ENCODE assay signal across 26 mouse cellular contexts in the genomic region with DNA sequence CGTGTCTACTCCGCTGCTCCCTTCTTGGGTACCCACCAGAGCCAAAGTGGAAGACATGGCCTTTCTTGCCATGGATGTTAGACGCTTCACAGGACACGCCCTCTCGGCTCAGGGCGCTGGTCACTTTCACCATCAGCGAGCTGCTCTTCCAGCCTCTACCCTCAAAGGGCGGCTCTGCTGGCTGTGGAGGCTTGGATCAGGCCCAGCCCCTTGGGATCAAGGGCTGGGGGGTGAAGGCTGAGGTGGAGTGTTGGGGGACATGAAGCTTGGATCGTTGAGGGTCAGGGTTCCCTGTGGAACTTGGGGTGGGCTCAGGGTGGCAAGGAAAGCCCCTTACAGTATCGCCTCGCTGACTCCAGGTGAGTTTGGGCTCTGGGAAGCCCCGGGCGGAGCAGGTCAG. TPM values are rescaled to one million over a fixed set of nuclear protein-coding genes. Genes with fewer than 3 reads are reported as not detected.
DNase-seq lines count a peak whose midpoint lies in the region; ATAC-seq and TF ChIP-seq lines count a peak whose summit lies in the region.
"Had no signal": no experiment of that assay in that cellular context is flagged by ENCODE, and none has a peak within 500 bp of the region (broad histone marks: within the 10 kb centered on the region; RNA-seq: fewer than 3 reads in every experiment).

No protein-coding gene starts in this region.

- intact Hi-C loops in gastrocnemius, adult 2 months (cut with DNase I): no loop called here
- intact Hi-C loops in heart, postnatal 36 days (cut with DNase I): loop anchor here (1.0 kb wide), 1 partner anchor 10 kb away; no protein-coding TSS in a partner anchor
- intact Hi-C loops in heart, adult 2 months (cut with DNase I): no loop called here

- no peak for DNase-seq in gastrocnemius, adult 2 months
- DNase-seq in gastrocnemius, postnatal 10 days: no peak
- DNase-seq in heart, embryonic 10.5 days (ENCODE audit: low spot score): no peak
- no peak for DNase-seq in heart, postnatal 36 days
- no peak for DNase-seq in heart, adult 2 months
- DNase-seq in hindbrain, embryonic 14.5 days (ENCODE audit: low spot score): no peak
- DNase-seq: adrenal gland, adult 8-10 months; adrenal gland, postnatal 14 days; adrenal gland, postnatal 36 days; B cell, adult 2 months; cerebellum, adult 11-12 months; cerebellum, adult 2 months; cerebellum, adult 9-10 months; cerebellum, postnatal 10 days; cerebellum, postnatal 25 days had no signal

- H3K4me2 ChIP-seq in heart, embryonic 13.5 days: no peak overlapping the region
- no peak overlapping the region for H3K4me2 ChIP-seq in hindbrain, embryonic 14.5 days (replicated peaks)
- H3K4me2 ChIP-seq: embryonic facial prominence, embryonic 12.5 days; forebrain, embryonic 13.5 days; forebrain, embryonic 15.5 days had no signal

- ATAC-seq in heart, embryonic 13.5 days (ENCODE audit: extremely low read depth, insufficient number of reproducible peaks, low FRiP score, low TSS enrichment): no peak
- no peak for ATAC-seq in hindbrain, embryonic 14.5 days (ENCODE audit: low FRiP score)
- ATAC-seq: activated CD4-positive, CD25-positive, alpha-beta regulatory T cell, adult 4 months; CD4-positive, CD25-positive, alpha-beta regulatory T cell, adult 4 months; forebrain, embryonic 13.5 days; forebrain, embryonic 15.5 days; Patski had no signal

- H3K79me2 ChIP-seq in heart, adult 2 months (replicated peaks; ENCODE audit: control insufficient read depth, insufficient read depth, low read length): no peaks in the 10 kb centered on the region

- 85% methylated on average over 13 of the region's 13 CpGs for WGBS in heart, embryonic 10.5 days
- WGBS in heart, embryonic 13.5 days: 79% methylated on average over 13 of the region's 13 CpGs
- WGBS in heart, adult 2 months: 85% methylated on average over 13 of the region's 13 CpGs
- 89% methylated on average over 13 of the region's 13 CpGs for WGBS in hindbrain, embryonic 14.5 days

- no peak overlapping the region for H3K9ac ChIP-seq in heart, embryonic 13.5 days
- H3K9ac ChIP-seq in heart, adult 2 months (ENCODE audit: low read depth, low read length): no peak overlapping the region
- H3K9ac ChIP-seq in hindbrain, embryonic 14.5 days: no peak overlapping the region
- H3K9ac ChIP-seq: embryonic facial prominence, embryonic 12.5 days; forebrain, embryonic 13.5 days; forebrain, embryonic 15.5 days had no signal

- TF ChIP-seq CTCF in gastrocnemius, adult 2 months (IDR thresholded peaks at IDR 0.05): no peak
- TF ChIP-seq CTCF in heart, adult 2 months (IDR thresholded peaks at IDR 0.05): no peak
- no peak for TF ChIP-seq CTCF in E14TG2a.4 (conservative IDR thresholded peaks at IDR 0.05; ENCODE audit: low read length)

- H3K4me3 ChIP-seq in gastrocnemius, adult 2 months: no peak overlapping the region
- no peak overlapping the region for H3K4me3 ChIP-seq in heart, embryonic 10.5 days
- no peak overlapping the region for H3K4me3 ChIP-seq in heart, embryonic 13.5 days
- H3K4me3 ChIP-seq in heart, adult 2 months: no peak overlapping the region
- H3K4me3 ChIP-seq in E14TG2a.4 (replicated peaks; ENCODE audit: low read length): peak overlapping the region; percentile 61
- H3K4me3 ChIP-seq in hindbrain, embryonic 14.5 days (replicated peaks; ENCODE audit: low read length): no peak overlapping the region
- H3K4me3 ChIP-seq: embryonic facial prominence, embryonic 10.5 days; embryonic facial prominence, embryonic 12.5 days; forebrain, embryonic 13.5 days; forebrain, embryonic 15.5 days had no signal

- no peaks in the 10 kb centered on the region for H3K9me3 ChIP-seq in heart, embryonic 10.5 days
- no peaks in the 10 kb centered on the region for H3K9me3 ChIP-seq in heart, embryonic 13.5 days
- peaks cover 9% of the 10 kb centered on the region; the same call in 1 of the 2 replicates for H3K9me3 ChIP-seq in E14TG2a.4 (ENCODE audit: low read length)
- H3K9me3 ChIP-seq in hindbrain, embryonic 14.5 days (ENCODE audit: control insufficient read depth, low read length): no peaks in the 10 kb centered on the region
- H3K9me3 ChIP-seq: embryonic facial prominence, embryonic 10.5 days; embryonic facial prominence, embryonic 12.5 days; forebrain, embryonic 13.5 days; forebrain, embryonic 15.5 days had no signal

- no peaks in the 10 kb centered on the region for H3K27me3 ChIP-seq in heart, embryonic 10.5 days (ENCODE audit: insufficient read depth, poor library complexity, severe bottlenecking)
- no peaks in the 10 kb centered on the region for H3K27me3 ChIP-seq in heart, embryonic 13.5 days (replicated peaks)
- no peaks in the 10 kb centered on the region for H3K27me3 ChIP-seq in heart, adult 2 months (ENCODE audit: control insufficient read depth, insufficient read depth, low read length)
- no peaks in the 10 kb centered on the region for H3K27me3 ChIP-seq in E14TG2a.4 (ENCODE audit: insufficient read depth, low read length)
- H3K27me3 ChIP-seq in hindbrain, embryonic 14.5 days (ENCODE audit: control insufficient read depth, insufficient read depth, low read length): no peaks in the 10 kb centered on the region
- H3K27me3 ChIP-seq: embryonic facial prominence, embryonic 12.5 days; forebrain, embryonic 13.5 days; forebrain, embryonic 15.5 days; Patski had no signal

- no peak for TF ChIP-seq POLR2A in heart, adult 2 months (IDR thresholded peaks at IDR 0.05; ENCODE audit: insufficient read depth, low read depth, low read length)

- peaks cover 43% of the 10 kb centered on the region for H3K4me1 ChIP-seq in heart, embryonic 10.5 days
- peaks cover 76% of the 10 kb centered on the region for H3K4me1 ChIP-seq in heart, embryonic 13.5 days
- peaks cover 22% of the 10 kb centered on the region for H3K4me1 ChIP-seq in heart, adult 2 months (ENCODE audit: control insufficient read depth, insufficient read depth, low read length)
- H3K4me1 ChIP-seq in E14TG2a.4 (replicated peaks; ENCODE audit: low read depth, low read length): peaks cover 66% of the 10 kb centered on the region
- no peaks in the 10 kb centered on the region for H3K4me1 ChIP-seq in hindbrain, embryonic 14.5 days (replicated peaks; ENCODE audit: control insufficient read depth, insufficient read depth, low read length)
- H3K4me1 ChIP-seq: embryonic facial prominence, embryonic 10.5 days; embryonic facial prominence, embryonic 12.5 days; forebrain, embryonic 13.5 days; forebrain, embryonic 15.5 days had no signal

- no peak for TF ChIP-seq EP300 in heart, adult 2 months (IDR thresholded peaks at IDR 0.05; ENCODE audit: insufficient read depth, low read depth, low read length)

- peaks cover 54% of the 10 kb centered on the region for H3K36me3 ChIP-seq in heart, embryonic 10.5 days
- H3K36me3 ChIP-seq in heart, embryonic 13.5 days: peaks cover 59% of the 10 kb centered on the region
- H3K36me3 ChIP-seq in heart, adult 2 months (ENCODE audit: control insufficient read depth, insufficient read depth, low read length): peaks cover 20% of the 10 kb centered on the region
- peaks cover 63% of the 10 kb centered on the region for H3K36me3 ChIP-seq in E14TG2a.4 (ENCODE audit: insufficient read depth, low read length)
- H3K36me3 ChIP-seq in hindbrain, embryonic 14.5 days (replicated peaks; ENCODE audit: control insufficient read depth, insufficient read depth): no peaks in the 10 kb centered on the region; the same call in 1 of the 2 replicates
- H3K36me3 ChIP-seq: forebrain, embryonic 15.5 days; G1E had no signal

- H3K27ac ChIP-seq in gastrocnemius, adult 2 months: peak overlapping the region; percentile 54
- 0 out of 2 replicates have a peak overlapping the region, but pooled peaks have one; percentile 49 for H3K27ac ChIP-seq in heart, embryonic 10.5 days
- H3K27ac ChIP-seq in heart, embryonic 13.5 days (replicated peaks): 0 out of 2 replicates have a peak overlapping the region, but pooled peaks have one; percentile 0
- H3K27ac ChIP-seq in heart, adult 2 months: no peak overlapping the region
- no peak overlapping the region for H3K27ac ChIP-seq in hindbrain, embryonic 14.5 days
- H3K27ac ChIP-seq: embryonic facial prominence, embryonic 10.5 days; embryonic facial prominence, embryonic 12.5 days; forebrain, embryonic 13.5 days; forebrain, embryonic 15.5 days had no signal

RNA-seq across cellular contexts. Expression of gene Nectin2, which starts 8.3 kb away (rescaled TPM):
- 1 to 10 TPM; 1.4 to 1.5 TPM for total RNA-seq in gastrocnemius, adult 2 months (2021)
- total RNA-seq in gastrocnemius, postnatal 10 days (2021): 10 to 100 TPM; 13.3 to 14.6 TPM
- polyA plus RNA-seq in heart, embryonic 10.5 days (2016; fragmentation: Nextera tagmentation; extraction: Ambion mirVana): 130 and 138 TPM in 2 replicates
- total RNA-seq in heart, postnatal 36 days (2021): 10 to 100 TPM; 33.2 to 41.7 TPM
- polyA plus RNA-seq in heart, embryonic 13.5 days (2015; fragmentation: Nextera tagmentation; extraction: Ambion mirVana): 89.3 and 89.4 TPM in 2 replicates
- 10 to 100 TPM; 30.2 to 41.4 TPM for total RNA-seq in heart, adult 2 months (2021)
- polyA plus RNA-seq in heart, adult 2 months (2012; rRNA removed): 29.4 and 30.7 TPM in 2 replicates
- polyA plus RNA-seq in hindbrain, embryonic 14.5 days (2014; fragmentation: Nextera tagmentation; extraction: Ambion mirVana): 46.7 and 49.5 TPM in 2 replicates

RNA-seq across cellular contexts. Expression of gene Bcam, which starts 12.2 kb away (rescaled TPM):
- total RNA-seq in gastrocnemius, adult 2 months (2021): 10 to 100 TPM; 21.9 to 26.7 TPM
- 10 to 100 TPM; 60.3 to 68.9 TPM for total RNA-seq in gastrocnemius, postnatal 10 days (2021)
- 140 and 193 TPM in 2 replicates for polyA plus RNA-seq in heart, embryonic 10.5 days (2016; fragmentation: Nextera tagmentation; extraction: Ambion mirVana)
- total RNA-seq in heart, postnatal 36 days (2021): 100 to 1,000 TPM; 210 to 232 TPM
- polyA plus RNA-seq in heart, embryonic 13.5 days (2015; fragmentation: Nextera tagmentation; extraction: Ambion mirVana): 223 and 250 TPM in 2 replicates
- 100 to 1,000 TPM; 190 to 214 TPM for total RNA-seq in heart, adult 2 months (2021)
- 240 and 262 TPM in 2 replicates for polyA plus RNA-seq in heart, adult 2 months (2012; rRNA removed)
- polyA plus RNA-seq in hindbrain, embryonic 14.5 days (2014; fragmentation: Nextera tagmentation; extraction: Ambion mirVana): 17.5 and 18.8 TPM in 2 replicates
- polyA plus RNA-seq: G1E had no signal

RNA-seq across cellular contexts. Expression of gene Cblc, which starts 38.0 kb away (rescaled TPM):
- total RNA-seq in gastrocnemius, adult 2 months (2021): not detected
- under 1 TPM; 0.38 to 0.59 TPM for total RNA-seq in gastrocnemius, postnatal 10 days (2021)
- polyA plus RNA-seq in heart, embryonic 10.5 days (2016; fragmentation: Nextera tagmentation; extraction: Ambion mirVana): 1.1 and 1.2 TPM in 2 replicates
- under 1 TPM; 0.75 to 0.81 TPM for total RNA-seq in heart, postnatal 36 days (2021)
- polyA plus RNA-seq in heart, embryonic 13.5 days (2015; fragmentation: Nextera tagmentation; extraction: Ambion mirVana): 0.59 and 0.68 TPM in 2 replicates
- under 1 TPM; 0.63 to 0.77 TPM for total RNA-seq in heart, adult 2 months (2021)
- polyA plus RNA-seq in heart, adult 2 months (2012; rRNA removed): 0.41 and 1.2 TPM in 2 replicates
- not detected in 2 replicates for polyA plus RNA-seq in hindbrain, embryonic 14.5 days (2014; fragmentation: Nextera tagmentation; extraction: Ambion mirVana)
- total RNA-seq: adrenal gland, postnatal 36 days; G1E had no signal
- polyA plus RNA-seq: activated CD4-positive, CD25-positive, alpha-beta regulatory T cell, adult 4 months; CD4-positive, CD25-positive, alpha-beta regulatory T cell, adult 4 months; cerebellum, adult 2 months; cortical plate, adult 2 months; forebrain, embryonic 13.5 days; forebrain, embryonic 15.5 days; G1E had no signal

RNA-seq across cellular contexts. Expression of gene Tomm40, which starts 43.4 kb away (rescaled TPM):
- 10 to 100 TPM; 41.0 to 52.4 TPM for total RNA-seq in gastrocnemius, adult 2 months (2021)
- total RNA-seq in gastrocnemius, postnatal 10 days (2021): 10 to 100 TPM; 59.3 to 63.3 TPM
- polyA plus RNA-seq in heart, embryonic 10.5 days (2016; fragmentation: Nextera tagmentation; extraction: Ambion mirVana): 237 and 260 TPM in 2 replicates
- 100 to 1,000 TPM in 1 of 2 experiments, 10 to 100 TPM in 1; 97.7 to 102 TPM for total RNA-seq in heart, postnatal 36 days (2021)
- 128 and 146 TPM in 2 replicates for polyA plus RNA-seq in heart, embryonic 13.5 days (2015; fragmentation: Nextera tagmentation; extraction: Ambion mirVana)
- 10 to 100 TPM; 92.7 to 98.2 TPM for total RNA-seq in heart, adult 2 months (2021)
- polyA plus RNA-seq in heart, adult 2 months (2012; rRNA removed): 81.9 and 91.2 TPM in 2 replicates
- polyA plus RNA-seq in hindbrain, embryonic 14.5 days (2014; fragmentation: Nextera tagmentation; extraction: Ambion mirVana): 119 and 128 TPM in 2 replicates

RNA-seq across cellular contexts. Expression of gene Apoe, which starts 59.6 kb away (rescaled TPM):
- total RNA-seq in gastrocnemius, adult 2 months (2021): 10 to 100 TPM; 38.0 to 61.8 TPM
- 100 to 1,000 TPM; 100 to 116 TPM for total RNA-seq in gastrocnemius, postnatal 10 days (2021)
- 326 and 523 TPM in 2 replicates for polyA plus RNA-seq in heart, embryonic 10.5 days (2016; fragmentation: Nextera tagmentation; extraction: Ambion mirVana)
- total RNA-seq in heart, postnatal 36 days (2021): 100 to 1,000 TPM; 308 to 344 TPM
- 480 and 561 TPM in 2 replicates for polyA plus RNA-seq in heart, embryonic 13.5 days (2015; fragmentation: Nextera tagmentation; extraction: Ambion mirVana)
- total RNA-seq in heart, adult 2 months (2021): 100 to 1,000 TPM; 278 to 293 TPM
- polyA plus RNA-seq in heart, adult 2 months (2012; rRNA removed): 456 and 519 TPM in 2 replicates
- polyA plus RNA-seq in hindbrain, embryonic 14.5 days (2014; fragmentation: Nextera tagmentation; extraction: Ambion mirVana): 543 and 561 TPM in 2 replicates

Comparison
In these comparisons a context has a peak if more than half of its experiments do, and no peak if none do; other contexts are left out.
1. H3K27ac ChIP-seq: peak in gastrocnemius, adult 2 months (single experiment), heart, embryonic 10.5 days (single experiment) and heart, embryonic 13.5 days (single experiment); none in heart, adult 2 months (single experiment) and hindbrain, embryonic 14.5 days (single experiment).
2. RNA of gene Nectin2, which starts 8.3 kb away (total RNA-seq): 33.2 to 41.7 TPM in heart, postnatal 36 days, 30.2 to 41.4 TPM in heart, adult 2 months and 13.3 to 14.6 TPM in gastrocnemius, postnatal 10 days; 1.4 to 1.5 TPM in gastrocnemius, adult 2 months; every median in the first group is over 4 times any median in the second.